Mouse (Mus musculus) MEL (cell line): ENCODE data around the gene Gm38431. TPM values are rescaled to one million over a fixed set of nuclear protein-coding genes. Genes with fewer than 3 reads are reported as not detected.
A peak's percentile ranks its signal among the peaks of the same experiment; 100 is the strongest.

Source experiments
- DNase-seq: peaks from one replicate; pipeline ENCODE4 v3.0.0; 2011; ENCODE audit warnings: low read depth, low spot score
- H3K27ac ChIP-seq: 2 replicates; pipeline ENCODE4 v1.5.1; 2012; ENCODE audit warnings: low read depth, mild to moderate bottlenecking, control low read depth, low read length, moderate library complexity; ENCODE audit not compliant: control insufficient read depth
- H3K27me3 ChIP-seq, 2 experiments: fragments of 150-350 bp in 1 of 2; sonication (generic) in 1 of 2; 2 replicates each; pipeline ENCODE4 v1.6.1; 2012; ENCODE audit warnings: low read length in 2 of 2, mild to moderate bottlenecking in 2 of 2, improper control_type of control experiment in 1 of 2, moderate library complexity in 1 of 2; ENCODE audit not compliant: insufficient read depth in 2 of 2, control insufficient read depth in 1 of 2
- H3K36me3 ChIP-seq, 2 experiments: 2 replicates each; pipeline ENCODE4 v1.6.1; 2012 to 2014; ENCODE audit warnings: low read length in 2 of 2, improper control_type of control experiment in 1 of 2, inconsistent platforms in 1 of 2, mild to moderate bottlenecking in 1 of 2; ENCODE audit not compliant: insufficient read depth in 2 of 2, control insufficient read depth in 1 of 2
- H3K4me1 ChIP-seq, 2 experiments: fragments of 150-350 bp in 1 of 2; sonication (generic) in 1 of 2; 2 replicates each; pipeline ENCODE4 v1.6.1; 2012; ENCODE audit warnings: low read length in 2 of 2, improper control_type of control experiment in 1 of 2, mild to moderate bottlenecking in 1 of 2; ENCODE audit not compliant: insufficient read depth in 2 of 2, control insufficient read depth in 1 of 2
- H3K4me3 ChIP-seq, 2 experiments: fragments of 150-350 bp in 1 of 2; sonication (generic) in 1 of 2; 2 replicates each; pipeline ENCODE4 v1.5.1; 2012; ENCODE audit warnings: low read depth in 2 of 2, low read length in 2 of 2, mild to moderate bottlenecking in 2 of 2, moderate library complexity in 2 of 2, control low read depth in 1 of 2, improper control_type of control experiment in 1 of 2; ENCODE audit not compliant: control insufficient read depth in 1 of 2, insufficient read depth in 1 of 2
- H3K79me2 ChIP-seq: 2 replicates; pipeline ENCODE4 v1.6.1; 2012; ENCODE audit warnings: mild to moderate bottlenecking, low read length, moderate library complexity; ENCODE audit not compliant: control insufficient read depth, poor library complexity, insufficient read depth
- H3K9ac ChIP-seq: 2 replicates; pipeline ENCODE4 v1.6.1; 2012; ENCODE audit warnings: low read depth, mild to moderate bottlenecking, control low read depth, low read length, moderate library complexity; ENCODE audit not compliant: control insufficient read depth, poor library complexity, severe bottlenecking
- H3K9me3 ChIP-seq: fragments of 150-350 bp; sonication (generic); replicated peaks from 2 replicates; pipeline ENCODE4 v1.6.1; 2012; ENCODE audit warnings: mild to moderate bottlenecking, low read length, improper control_type of control experiment, moderate library complexity; ENCODE audit not compliant: insufficient read depth
- CHD1 ChIP-seq: IDR thresholded peaks from 2 replicates; pipeline ENCODE4 v1.6.1; 2012; ENCODE audit warnings: low read depth, mild to moderate bottlenecking, inconsistent platforms, low read length, improper control_type of control experiment
- CHD2 ChIP-seq: IDR thresholded peaks from 2 replicates; pipeline ENCODE4 v1.6.1; 2011; ENCODE audit warnings: low read length, improper control_type of control experiment
- CTCF ChIP-seq, 3 experiments: IDR thresholded peaks in 2 of 3; conservative IDR thresholded peaks in 1 of 3; 2 replicates each; pipeline ENCODE4 v1.5.1; 2011 to 2012; ENCODE audit warnings: low read length in 3 of 3, low read depth in 2 of 3, mild to moderate bottlenecking in 2 of 3, improper control_type of control experiment in 1 of 3, inconsistent platforms in 1 of 3, mixed read lengths in 1 of 3, moderate library complexity in 1 of 3; ENCODE audit not compliant: control insufficient read depth in 1 of 3, insufficient read depth in 1 of 3, poor library complexity in 1 of 3, severe bottlenecking in 1 of 3
- EP300 ChIP-seq, 2 experiments: IDR thresholded peaks; 2 replicates each; pipeline ENCODE4 v1.6.1; 2011; ENCODE audit warnings: improper control_type of control experiment in 2 of 2, low read length in 2 of 2, low read depth in 1 of 2, mild to moderate bottlenecking in 1 of 2
- HCFC1 ChIP-seq: IDR thresholded peaks from 2 replicates; pipeline ENCODE4 v1.6.1; 2012; ENCODE audit warnings: low read depth, mild to moderate bottlenecking, inconsistent platforms, low read length, improper control_type of control experiment, moderate library complexity
- MAX ChIP-seq: IDR thresholded peaks from 2 replicates; pipeline ENCODE4 v1.6.1; 2011; ENCODE audit warnings: low read length, improper control_type of control experiment
- MAZ ChIP-seq: IDR thresholded peaks from 2 replicates; pipeline ENCODE4 v1.6.1; 2012; ENCODE audit warnings: low read depth, mild to moderate bottlenecking, inconsistent platforms, low read length, improper control_type of control experiment
- MEF2A ChIP-seq: IDR thresholded peaks from 2 replicates; pipeline ENCODE4 v1.6.1; 2014; ENCODE audit warnings: low read depth, mild to moderate bottlenecking, inconsistent platforms, low read length, improper control_type of control experiment; ENCODE audit not compliant: poor library complexity, insufficient replicate concordance, severe bottlenecking; ENCODE audit errors: extremely low read depth
- MYB ChIP-seq: IDR thresholded peaks from 2 replicates; pipeline ENCODE4 v1.6.1; 2011; ENCODE audit warnings: mild to moderate bottlenecking, low read depth, low read length, improper control_type of control experiment
- NRF1 ChIP-seq: IDR thresholded peaks from 2 replicates; pipeline ENCODE4 v1.6.1; 2014; ENCODE audit warnings: low read depth, mild to moderate bottlenecking, inconsistent platforms, low read length, improper control_type of control experiment, moderate library complexity; ENCODE audit not compliant: poor library complexity, insufficient read depth, severe bottlenecking
- RAD21 ChIP-seq: IDR thresholded peaks from 2 replicates; pipeline ENCODE4 v1.6.1; 2011; ENCODE audit warnings: mild to moderate bottlenecking, low read depth, low read length, improper control_type of control experiment
- SMC3 ChIP-seq: IDR thresholded peaks from 2 replicates; pipeline ENCODE4 v1.6.1; 2011; ENCODE audit warnings: low read depth, low read length, improper control_type of control experiment
- TAL1 ChIP-seq: IDR thresholded peaks from 2 replicates; pipeline ENCODE4 v1.6.1; 2012; ENCODE audit warnings: mild to moderate bottlenecking, inconsistent platforms, low read length, moderate library complexity, mixed read lengths
- UBTF ChIP-seq: IDR thresholded peaks from 2 replicates; pipeline ENCODE4 v1.6.1; 2012; ENCODE audit warnings: low read depth, mild to moderate bottlenecking, inconsistent platforms, low read length, improper control_type of control experiment, moderate library complexity, borderline replicate concordance; ENCODE audit not compliant: insufficient read depth
- USF1 ChIP-seq: IDR thresholded peaks from 2 replicates; pipeline ENCODE4 v1.6.1; 2014; ENCODE audit warnings: low read depth, mild to moderate bottlenecking, inconsistent platforms, low read length, improper control_type of control experiment, moderate library complexity
- ZC3H11A ChIP-seq: IDR thresholded peaks from 2 replicates; pipeline ENCODE4 v1.6.1; 2012; ENCODE audit warnings: low read depth, mild to moderate bottlenecking, inconsistent platforms, low read length, improper control_type of control experiment
- ZNF384 ChIP-seq: IDR thresholded peaks from 2 replicates; pipeline ENCODE4 v1.6.1; 2012; ENCODE audit warnings: low read depth, mild to moderate bottlenecking, inconsistent platforms, low read length, improper control_type of control experiment
- polyA plus RNA-seq, 2 experiments: library from polyadenylated mRNA; stranded (reverse) in 1 of 2; unstranded in 1 of 2; fragments of >175 nt in 1 of 2; fragments of >200 nt in 1 of 2; gene quantifications; 2 replicates each; pipeline versions ENCODE4 v1.2.1 to v1.2.4; 2012; ENCODE audit warnings: low replicate concordance in 2 of 2, low read depth in 1 of 2; ENCODE audit not compliant: insufficient read length in 2 of 2, insufficient read depth in 1 of 2, missing spikeins in 1 of 2
- total RNA-seq: library from RNA; depleted of rRNA; stranded (reverse); fragments of 300-350 nt; gene quantifications from 2 replicates; pipeline ENCODE4 v1.2.3, GENCODE M21; 2012

The Gm38431 gene
- total and polyA plus RNA-seq, 3 experiments: 38.9 to 191 (median 42.1) TPM

DNA sequence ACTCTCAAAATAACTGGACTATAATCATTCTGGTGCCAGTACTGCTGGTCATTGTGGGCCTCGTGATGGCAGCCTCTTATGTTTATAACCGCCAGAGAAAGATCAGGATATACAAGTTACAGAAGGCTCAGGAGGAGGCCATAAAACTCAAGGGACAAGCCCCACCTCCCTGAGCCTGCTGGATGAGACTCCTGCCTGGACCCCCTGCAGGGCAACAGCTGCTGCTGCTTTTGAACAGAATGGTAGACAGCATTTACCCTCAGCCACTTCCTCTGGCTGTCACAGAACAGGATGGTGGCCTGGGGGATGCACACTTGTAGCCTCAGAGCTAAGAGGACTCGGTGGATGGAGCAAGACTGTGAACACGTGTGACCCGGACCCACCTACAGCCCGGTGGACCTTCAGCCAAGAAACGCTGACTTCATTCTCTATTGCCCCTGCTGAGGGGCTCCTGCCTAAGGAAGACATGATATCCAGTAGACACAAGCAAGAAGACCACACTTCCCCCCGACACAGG lies 64.0 kb downstream of the Gm38431 start:
- H3K9ac ChIP-seq: peak overlapping the region; percentile 56
- DNase-seq: peak; percentile 78
- peak overlapping the region; percentile 83 for H3K27ac ChIP-seq
- no peak overlapping the region for H3K4me3 ChIP-seq
- H3K36me3 ChIP-seq: peaks cover 0 to 17% of the 10 kb centered on the region in 2 experiments; a peak in 2 of 4 replicates
- H3K79me2 ChIP-seq: peaks cover 17% of the 10 kb centered on the region
- TF ChIP-seq MAX (no peak), MEF2A (no peak), NRF1 (no peak), CHD2 (no peak), HCFC1 (no peak), USF1 (no peak), CTCF (IDR thresholded peaks at IDR 0.05 in 2 of 3, conservative IDR thresholded peaks at IDR 0.05 in 1 of 3; ENCODE audit: control insufficient read depth in 1 of 3, insufficient read depth in 1 of 3, low read depth in 2 of 3, low read length in 3 of 3, poor library complexity in 1 of 3, severe bottlenecking in 1 of 3) (no peak), TAL1 (no peak), RAD21 (no peak), EP300 (IDR thresholded peaks at IDR 0.05; ENCODE audit: low read depth in 1 of 2, low read length in 2 of 2) (no peak), UBTF (no peak)
- no peaks in the 10 kb centered on the region for H3K9me3 ChIP-seq
- no peaks in the 10 kb centered on the region for H3K27me3 ChIP-seq
- H3K4me1 ChIP-seq: peaks cover 14 to 22% of the 10 kb centered on the region in 2 experiments

- H3K9ac ChIP-seq: no peak overlapping the region
- H3K36me3 ChIP-seq: peaks cover 0 to 17% of the 10 kb centered on the region in 2 experiments; a peak in 2 of 4 replicates
- no peaks in the 10 kb centered on the region for H3K27me3 ChIP-seq
- H3K79me2 ChIP-seq: peaks cover 14% of the 10 kb centered on the region
- no peak overlapping the region for H3K27ac ChIP-seq
- H3K4me3 ChIP-seq: no peak overlapping the region
- DNase-seq: no peak
- no peaks in the 10 kb centered on the region for H3K9me3 ChIP-seq
- no peak for TF ChIP-seq ZNF384
- TF ChIP-seq ZC3H11A: no peak
- TF ChIP-seq MYB: no peak
- H3K4me1 ChIP-seq: peaks cover 13 to 19% of the 10 kb centered on the region in 2 experiments
These were observed 64.9 kb downstream of the Gm38431 start for GRCm38 (mm10) chr9:21026849-21027248.

DNA sequence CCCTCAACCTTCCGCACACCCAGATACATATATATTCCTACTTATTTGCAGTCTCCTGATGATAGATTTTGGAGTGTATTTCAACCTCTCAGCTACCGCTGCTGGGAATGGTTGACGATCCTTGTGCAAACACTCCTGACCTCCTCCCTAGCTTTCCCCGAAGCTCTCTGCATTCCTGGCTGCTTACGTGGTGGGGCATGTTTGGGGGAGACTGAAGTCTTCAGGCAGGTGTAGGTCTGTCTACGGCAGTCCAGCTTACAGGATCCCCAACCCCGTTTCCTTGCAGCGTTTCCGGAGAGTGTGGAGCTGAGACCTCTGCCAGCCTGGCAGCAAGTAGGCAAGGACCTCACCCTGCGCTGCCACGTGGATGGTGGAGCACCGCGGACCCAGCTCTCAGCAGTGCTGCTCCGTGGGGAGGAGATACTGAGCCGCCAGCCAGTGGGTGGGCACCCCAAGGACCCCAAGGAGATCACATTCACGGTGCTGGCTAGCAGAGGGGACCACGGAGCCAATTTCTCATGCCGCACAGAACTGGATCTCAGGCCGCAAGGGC lies 66.5 kb downstream of the Gm38431 start:
- TF ChIP-seq CHD1 (no peak), MEF2A (no peak), MAZ (no peak), SMC3 (no peak)
- Histone ChIP-seq H3K36me3 (peaks cover 0 to 17% of the 10 kb centered on the region in 2 experiments; a peak in 2 of 4 replicates), H3K27me3 (no peaks in the 10 kb centered on the region), H3K27ac (no peak overlapping the region), H3K4me3 (no peak overlapping the region), H3K9me3 (no peaks in the 10 kb centered on the region), H3K79me2 (peaks cover 12% of the 10 kb centered on the region), H3K9ac (no peak overlapping the region), H3K4me1 (peaks cover 13 to 19% of the 10 kb centered on the region in 2 experiments)
- no peak for DNase-seq
